Mouse (Mus musculus) urinary bladder, adult 18-20 months (tissue): ENCODE measurements at regions not wholly inside any gene's neighbourhood (a gene's known extent, or its start where the extent isn't known, plus 50 kb on each side); places are given as distances from the start of the nearest gene placed in this dataset.
A peak's percentile ranks its signal among the peaks of the same experiment; 100 is the strongest.

Experiments used
- DNase-seq, 2 experiments: peaks; one replicate each; pipeline ENCODE4 v3.0.0; 2022; ENCODE audit warnings: low spot score in 2 of 2, mixed read lengths in 2 of 2

DNA sequence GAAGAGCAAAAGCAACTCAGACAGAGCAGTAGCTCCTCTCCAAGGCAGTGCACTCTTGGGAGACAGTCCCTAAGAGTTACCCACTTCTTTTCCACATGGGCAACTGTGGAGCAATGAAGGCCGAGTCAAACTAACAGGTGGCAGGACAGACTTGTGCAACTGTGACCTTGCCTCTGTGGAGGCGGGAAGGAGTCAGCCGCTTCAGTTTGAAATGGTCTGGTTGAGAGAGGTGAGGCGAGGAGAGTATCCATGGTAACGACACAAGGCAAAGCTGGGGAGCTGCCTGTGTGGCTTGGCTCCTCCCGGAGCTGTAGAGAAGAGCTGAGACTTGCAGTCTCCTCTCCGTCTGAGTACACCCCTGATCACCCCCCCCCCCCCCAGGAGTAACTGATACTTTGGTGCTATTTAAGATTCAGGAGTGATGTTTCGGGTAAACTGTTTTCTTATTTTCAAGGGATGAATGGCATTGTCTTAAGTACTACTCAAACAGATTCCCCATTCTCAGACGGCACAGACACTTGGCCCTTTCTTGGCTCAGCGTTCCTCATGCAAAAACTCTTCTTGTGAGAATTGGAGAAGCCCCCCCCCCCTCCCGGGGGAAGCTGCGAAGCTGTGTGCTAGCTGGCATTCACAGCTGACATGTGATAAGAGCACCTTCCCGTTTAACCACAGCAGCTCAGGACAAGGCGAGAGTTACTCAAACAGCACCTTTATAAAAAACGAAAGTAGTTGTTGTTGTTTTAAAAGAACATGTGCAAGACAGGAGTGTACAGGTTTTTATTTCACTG lies 54.9 kb upstream of the Chst1 start:
- no peak for DNase-seq

DNA sequence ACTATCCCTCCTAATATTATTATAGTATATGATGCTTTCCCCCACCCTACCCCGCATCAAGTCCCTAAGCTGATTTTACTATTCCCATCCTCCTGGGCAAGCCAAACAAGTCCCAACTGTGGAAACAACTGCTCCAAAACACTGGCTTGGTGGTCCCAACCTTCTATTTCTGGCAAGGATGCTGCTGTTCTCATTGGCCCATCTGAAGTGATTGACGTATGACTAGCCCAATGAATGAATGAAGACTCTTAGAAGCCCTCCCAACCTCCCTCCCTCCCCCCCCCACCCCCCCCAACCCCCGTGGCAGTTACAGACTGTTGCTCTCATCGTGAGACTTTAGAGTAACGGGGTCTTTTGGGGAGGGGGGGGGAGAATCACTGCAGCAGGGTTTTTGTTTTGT lies 58.7 kb upstream of the Chst1 start:
- DNase-seq = no peak

GRCm38 (mm10) chr2:92531996-92532395 lies 67.5 kb upstream of the Chst1 start:
- no peak for DNase-seq

- no peak for DNase-seq
Observed at GRCm38 (mm10) chr2:92530677-92531076, 68.8 kb upstream of the Chst1 start.

GRCm38 (mm10) chr2:92529670-92530322 lies 69.5 kb upstream of the Slc35c1 start:
- DNase-seq = no peak

GRCm38 (mm10) chr2:92529071-92529641 lies 68.8 kb upstream of the Slc35c1 start:
- DNase-seq = peak; percentile 45 to 68

- DNase-seq = no peak
Observed at GRCm38 (mm10) chr2:92528119-92528830, 67.9 kb upstream of the Slc35c1 start.

GRCm38 (mm10) chr2:92526676-92527395 lies 66.5 kb upstream of the Slc35c1 start:
- DNase-seq = no peak

DNA sequence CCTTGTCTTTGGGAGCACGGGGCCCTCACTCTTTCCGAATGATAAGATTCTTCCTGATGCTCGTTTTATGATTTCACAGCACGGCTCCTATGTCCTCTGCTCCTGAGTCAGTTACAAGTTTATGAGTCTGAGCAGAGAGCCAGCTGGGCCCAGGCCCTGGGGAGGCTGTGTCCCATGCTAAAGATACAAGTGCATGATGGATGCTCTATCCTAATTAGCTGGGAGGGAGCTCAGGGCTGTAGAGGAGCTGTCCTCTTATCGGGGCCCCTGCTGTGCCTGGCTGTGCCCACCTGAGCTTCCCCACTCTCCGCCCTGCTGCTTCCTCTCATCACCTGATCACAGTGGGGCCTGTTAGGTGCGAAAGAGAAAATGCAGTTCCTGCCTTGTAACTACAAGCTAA lies 65.3 kb upstream of the Slc35c1 start:
- DNase-seq = no peak

DNA sequence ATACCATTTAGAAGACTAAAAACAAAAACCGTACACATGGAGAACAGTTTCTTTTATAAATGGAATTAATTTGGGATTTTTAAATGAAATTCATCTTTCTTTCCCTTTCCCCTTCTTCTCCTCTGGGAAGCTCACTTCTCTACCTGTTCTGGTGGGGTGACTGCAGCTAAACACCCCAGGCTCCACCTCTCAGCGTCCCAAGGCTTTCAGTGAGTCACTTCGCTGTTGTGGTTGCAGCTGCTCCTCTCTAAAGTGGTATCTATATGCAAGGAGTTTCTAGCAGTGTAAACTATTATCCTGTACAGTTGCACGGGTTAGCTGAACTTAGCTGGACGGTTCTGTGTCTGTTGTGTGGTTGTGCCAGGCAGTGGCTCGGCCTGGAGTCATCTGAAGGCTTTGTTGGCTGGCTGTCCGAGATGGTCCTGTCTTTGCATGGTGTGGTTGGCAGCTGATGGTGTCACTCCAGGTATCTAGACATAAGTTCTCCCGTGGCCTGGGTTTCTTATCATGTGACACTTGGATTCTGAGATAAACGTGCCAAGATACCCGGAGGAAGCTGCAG lies 64.8 kb upstream of the Slc35c1 start:
- DNase-seq = no peak

DNA sequence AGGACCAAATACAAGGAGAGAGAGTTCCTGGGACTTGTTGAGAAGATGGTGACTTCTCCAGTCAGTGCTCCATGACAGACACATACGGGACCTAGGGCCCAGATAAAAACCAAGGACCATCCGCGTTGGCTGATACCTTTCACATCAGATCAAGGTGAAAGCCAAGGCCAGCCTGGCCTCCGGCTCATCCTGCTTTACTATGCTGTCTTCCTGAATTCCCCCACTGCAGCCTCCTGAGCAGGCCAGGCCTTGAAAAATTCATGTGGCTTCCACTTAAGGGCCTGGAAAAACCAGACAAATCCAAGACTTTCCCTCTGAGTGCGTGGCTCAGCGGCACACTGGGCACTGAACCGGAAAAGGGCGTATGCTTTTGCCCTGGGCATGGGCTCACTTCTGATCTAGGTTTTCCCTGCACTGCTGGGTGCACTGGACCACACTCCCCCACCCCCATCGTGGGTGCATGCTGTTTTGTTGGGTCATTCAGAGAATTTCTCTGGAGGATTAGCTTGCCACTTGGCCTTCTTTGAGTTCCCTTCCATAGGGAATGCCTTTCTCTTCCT lies 64.1 kb upstream of the Slc35c1 start:
- no peak for DNase-seq

GRCm38 (mm10) chr2:92523321-92523895 lies 63.1 kb upstream of the Slc35c1 start:
- peak; percentile 19 to 34 for DNase-seq

DNA sequence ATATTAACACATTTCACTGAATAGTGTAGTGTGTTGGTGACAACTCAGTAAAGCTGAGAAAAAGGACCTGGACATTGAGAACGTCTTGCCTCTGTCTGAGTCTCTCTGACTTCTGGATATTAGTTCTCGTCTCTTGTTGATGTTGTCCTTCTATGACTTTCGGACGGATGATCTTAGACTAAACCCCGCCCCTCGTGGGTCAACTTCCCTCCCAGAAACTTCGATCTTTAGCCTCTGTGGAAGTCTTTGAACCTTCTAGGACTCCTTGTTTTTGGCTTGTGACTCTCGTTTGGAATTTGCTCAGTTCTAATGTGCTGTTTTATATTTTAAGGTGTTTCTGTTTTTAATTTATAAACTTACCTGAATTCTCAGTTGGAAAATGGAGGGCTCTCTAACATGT lies 61.2 kb upstream of the Slc35c1 start:
- no peak for DNase-seq

DNA sequence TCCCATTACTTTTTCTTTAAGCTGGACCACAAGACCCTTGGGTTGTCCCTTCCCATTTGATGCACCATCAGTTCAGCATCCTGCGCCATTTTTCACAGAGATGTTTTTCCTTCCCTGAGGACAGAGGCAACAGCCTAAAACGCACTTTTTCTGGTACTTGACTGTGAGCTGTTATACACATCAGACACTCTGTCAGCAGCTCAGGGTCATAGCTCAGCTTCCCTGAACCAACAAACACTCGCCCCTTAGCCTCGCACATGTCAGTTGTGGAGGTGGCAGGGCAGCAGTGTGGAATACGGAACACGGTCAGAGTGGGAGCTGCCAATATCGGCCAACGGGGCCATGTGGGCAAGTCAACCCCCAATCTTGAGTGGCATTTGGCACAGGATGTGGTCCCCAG lies 59.1 kb upstream of the Slc35c1 start:
- DNase-seq = no peak

DNA sequence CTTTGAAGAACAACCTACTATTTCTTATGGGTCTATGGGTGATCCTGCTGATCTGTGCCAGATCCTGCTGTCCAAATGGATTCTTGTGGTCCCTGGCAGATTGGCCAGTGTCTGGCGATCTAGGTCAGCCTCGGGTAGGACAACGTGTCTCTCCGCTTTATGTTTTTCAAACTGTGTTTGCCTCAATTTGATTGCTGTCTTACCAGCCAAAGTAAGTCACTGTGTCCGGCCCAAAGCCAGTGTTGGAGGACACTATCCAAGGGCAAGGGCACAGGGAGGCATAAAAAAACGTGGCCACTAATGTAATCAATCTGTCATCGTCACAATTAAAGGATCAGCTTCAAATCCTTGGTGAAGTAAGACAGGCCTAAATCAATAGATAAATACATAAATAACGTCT lies 58.6 kb upstream of the Slc35c1 start:
- no peak for DNase-seq

DNA sequence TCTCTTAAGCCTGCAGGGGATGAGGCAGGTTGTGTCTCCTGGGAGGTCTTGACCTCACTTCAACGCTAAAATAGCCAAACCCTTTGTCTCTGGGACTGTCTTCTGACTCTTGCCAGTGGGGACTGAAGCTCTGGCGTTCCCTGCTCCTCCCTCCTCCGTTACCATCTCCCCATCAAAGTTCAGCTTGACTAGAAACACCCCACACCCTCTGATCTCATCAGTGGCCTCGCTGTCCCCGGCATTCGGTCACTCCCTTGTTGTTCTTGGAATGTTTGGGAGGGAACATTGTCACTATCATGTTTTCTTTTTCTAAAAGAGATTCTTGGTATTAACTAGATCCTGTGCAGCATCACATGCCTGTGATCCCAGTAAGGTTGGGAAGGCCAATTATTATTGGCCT lies 54.6 kb upstream of the Slc35c1 start:
- no peak for DNase-seq

DNA sequence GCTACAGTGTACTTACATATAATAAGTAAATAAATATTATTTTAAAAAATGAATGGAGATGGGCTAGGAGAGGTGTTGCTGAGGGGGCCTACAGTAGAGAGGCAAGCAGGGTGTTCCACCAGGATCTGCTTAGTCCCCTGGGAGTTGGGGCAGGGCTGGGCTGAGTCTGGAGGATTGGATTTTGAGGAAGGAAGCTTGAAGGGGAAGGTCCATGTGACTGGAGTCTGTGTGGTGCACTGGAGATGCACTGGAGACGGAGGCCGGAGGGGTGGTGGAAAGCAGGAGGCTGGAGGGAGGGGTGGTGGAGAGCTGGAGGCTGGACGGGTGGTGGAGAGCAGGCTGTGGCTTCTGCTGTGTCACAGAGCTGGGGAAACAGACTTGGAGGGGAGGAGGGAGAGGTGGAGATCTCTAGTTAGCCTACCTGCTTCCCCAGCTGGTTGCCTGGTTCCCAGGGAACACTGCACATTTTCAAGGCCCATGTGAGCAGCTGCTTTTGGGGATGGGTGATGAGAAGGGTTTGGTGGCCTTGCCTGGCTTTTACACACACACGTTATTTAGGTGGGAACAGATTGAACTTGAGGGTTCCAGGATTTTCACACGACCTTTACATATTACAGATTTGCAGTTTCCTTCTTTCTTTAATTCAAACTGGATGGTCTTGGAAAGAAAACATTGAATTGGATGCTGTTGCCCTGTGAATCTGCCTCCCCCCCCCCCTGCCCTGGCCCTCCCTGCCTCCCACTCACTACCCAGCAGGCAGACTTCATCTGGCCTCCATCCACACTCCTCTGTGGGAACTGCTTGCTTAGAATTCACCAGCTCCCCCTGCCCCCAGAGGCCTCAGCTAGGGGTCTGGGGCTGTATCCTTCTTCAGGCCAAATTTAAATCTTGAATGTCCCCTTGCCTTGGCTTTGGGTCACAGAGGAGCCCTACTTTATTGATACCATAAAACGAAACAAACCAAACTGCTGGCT lies 51.7 kb upstream of the Slc35c1 start:
- DNase-seq = no peak
